Mouse (Mus musculus) midbrain, embryonic 11.5 days (tissue): ENCODE results near the gene Slc22a16. TPM values are rescaled to one million over a fixed set of nuclear protein-coding genes. Genes with fewer than 3 reads are reported as not detected.

Source experiments
- ATAC-seq: fragments of 200-750 bp; cut with Nextera tagmentation; 2 replicates; pipeline ENCODE4 v1.8.0; 2017; ENCODE audit warnings: moderate TSS enrichment, moderate library complexity; ENCODE audit not compliant: low FRiP score
- DNase-seq: peaks from one replicate; pipeline ENCODE4 v3.0.0; 2015; ENCODE audit warnings: low spot score; ENCODE audit errors: missing footprints
- H3K27ac ChIP-seq: fragments of 300-500 bp; sonication (generic); 2 replicates; pipeline ENCODE4 v1.5.1; 2014; ENCODE audit warnings: low read depth, low read length
- H3K27me3 ChIP-seq: fragments of 300-500 bp; sonication (generic); 2 replicates; pipeline ENCODE4 v1.6.1; 2014; ENCODE audit warnings: mild to moderate bottlenecking, low read length, moderate library complexity, mixed read lengths; ENCODE audit not compliant: control insufficient read depth, insufficient read depth
- H3K36me3 ChIP-seq: fragments of 300-500 bp; sonication (generic); 2 replicates; pipeline ENCODE4 v1.6.1; 2014; ENCODE audit warnings: mild to moderate bottlenecking, low read length, moderate library complexity, mixed read lengths; ENCODE audit not compliant: control insufficient read depth, insufficient read depth
- H3K4me1 ChIP-seq: fragments of 300-500 bp; sonication (generic); 2 replicates; pipeline ENCODE4 v1.6.1; 2014; ENCODE audit warnings: low read length; ENCODE audit not compliant: control insufficient read depth, insufficient read depth
- H3K4me2 ChIP-seq: fragments of 300-500 bp; sonication (generic); 2 replicates; pipeline ENCODE4 v1.6.1; 2014; ENCODE audit warnings: mild to moderate bottlenecking, moderate library complexity
- H3K4me3 ChIP-seq: fragments of 300-500 bp; sonication (generic); 2 replicates; pipeline ENCODE4 v1.5.1; 2014; ENCODE audit warnings: low read depth, low read length
- H3K9ac ChIP-seq: fragments of 300-500 bp; sonication (generic); 2 replicates; pipeline ENCODE4 v1.6.1; 2014; ENCODE audit warnings: low read length
- H3K9me3 ChIP-seq: fragments of 300-500 bp; sonication (generic); 2 replicates; pipeline ENCODE4 v1.6.1; 2016; ENCODE audit warnings: low read length; ENCODE audit not compliant: control insufficient read depth
- WGBS: fragments of 180-500 bp; shearing (Covaris S2); extraction: QIAGEN DNeasy Blood & Tissue Kit; methylation state at CpG from one replicate; pipeline ENCODE4 v1.1.7; 2014; 5-methylcytosine and 5-hydroxymethylcytosine counted together
- polyA plus RNA-seq: library from polyadenylated mRNA; unstranded; fragments of >200 nt; fragmentation: Nextera tagmentation; extraction: Ambion mirVana; gene quantifications from 2 replicates; pipeline ENCODE4 v1.2.1, GENCODE M21; 2014

The Slc22a16 gene
- polyA plus RNA-seq = not detected in 2 replicates

DNA sequence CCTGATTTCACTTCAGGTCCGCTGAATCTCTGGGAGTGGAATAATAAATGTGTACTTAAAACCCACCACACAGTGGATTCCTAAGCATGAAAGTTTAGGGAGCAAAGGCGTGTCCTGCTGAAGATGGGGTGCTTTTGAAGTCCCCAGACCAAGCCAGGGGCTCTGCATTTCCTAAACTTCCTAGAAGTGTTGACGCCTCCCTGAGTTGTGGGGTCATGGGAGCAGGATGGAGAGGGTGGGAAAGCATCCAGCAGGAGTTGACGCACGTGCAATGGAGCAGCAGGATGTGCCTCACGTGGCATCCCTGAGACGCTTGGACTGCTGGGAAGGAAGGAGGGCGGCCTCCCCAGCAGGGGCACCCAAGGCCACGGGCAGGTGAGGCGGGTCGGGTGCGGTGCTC is at the start of gene Slc22a16:
Gene Slc22a16, plus strand, starts transcription at position 301 of the 400 bp plus-strand sequence.
- H3K27me3 ChIP-seq = no peaks in the 10 kb centered on the region
- H3K4me2 ChIP-seq = no peak within 1 kb of the TSS
- H3K9ac ChIP-seq = no peak within 1 kb of the TSS
- H3K4me3 ChIP-seq = no peak within 1 kb of the TSS
- no peaks in the 10 kb centered on the region for H3K36me3 ChIP-seq
- no peak for DNase-seq
- no peak within 1 kb of the TSS for H3K27ac ChIP-seq
- no peaks in the 10 kb centered on the region for H3K4me1 ChIP-seq
- WGBS = 94% methylated on average over 12 of the region's 12 CpGs
- H3K9me3 ChIP-seq = no peaks in the 10 kb centered on the region
- no peak for ATAC-seq

DNA sequence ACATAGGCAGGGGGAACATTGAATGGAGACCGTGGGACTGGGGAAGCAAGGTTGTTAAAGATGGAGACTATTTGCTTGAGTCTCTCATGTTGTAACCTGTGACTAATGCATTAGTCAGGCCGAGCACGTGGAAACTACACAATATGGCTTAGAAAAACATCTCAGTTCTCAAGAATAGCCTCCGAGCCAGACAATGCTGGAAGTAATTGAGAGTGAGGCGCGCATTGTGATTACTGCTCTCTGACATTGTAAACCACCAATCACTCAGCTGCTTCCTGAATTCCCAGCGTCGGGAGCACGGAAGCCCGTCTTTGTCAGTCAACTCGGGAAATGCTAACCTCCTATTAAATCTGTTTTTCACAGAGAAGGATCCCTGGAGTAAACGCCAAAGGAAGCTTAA is 48.6 kb upstream of the Slc22a16 start:
- H3K9me3 ChIP-seq = no peaks in the 10 kb centered on the region

DNA sequence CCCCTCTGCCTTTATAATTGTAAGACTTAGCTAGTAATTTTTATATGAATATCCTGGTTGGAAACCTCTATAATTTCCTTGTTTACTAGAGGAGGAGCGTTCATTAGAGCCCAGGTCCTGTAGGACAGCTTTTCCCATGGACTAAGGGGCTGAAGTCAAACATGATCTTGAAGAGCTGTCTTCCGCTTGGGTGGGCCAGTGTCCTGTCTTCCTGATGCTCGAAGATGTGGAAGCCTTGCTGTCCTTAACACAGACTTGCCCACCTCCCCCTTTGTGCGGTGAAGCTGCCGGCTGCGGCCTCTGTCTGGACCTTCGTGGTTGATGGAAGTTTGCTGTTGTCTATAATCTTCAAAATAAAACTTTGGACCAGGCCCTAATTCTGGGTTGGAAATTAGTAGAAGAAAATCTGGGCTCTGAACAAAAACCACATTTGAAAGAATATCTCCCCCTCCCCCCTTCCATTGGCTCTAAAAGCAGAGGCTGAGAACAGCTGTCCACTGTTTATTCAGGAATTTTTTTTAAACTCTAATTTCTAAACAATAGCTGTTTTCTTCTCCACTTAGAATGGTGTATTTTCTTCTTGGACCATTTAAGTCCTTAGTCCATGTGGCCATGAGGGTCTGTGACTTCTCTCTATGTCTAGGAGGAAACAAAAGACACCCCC is 46.7 kb upstream of the Slc22a16 start:
- no peaks in the 10 kb centered on the region for H3K27me3 ChIP-seq
- no peak for DNase-seq
- H3K9me3 ChIP-seq = no peaks in the 10 kb centered on the region
- no peaks in the 10 kb centered on the region for H3K36me3 ChIP-seq
- H3K9ac ChIP-seq = no peak overlapping the region
- H3K4me3 ChIP-seq = no peak overlapping the region
- H3K4me1 ChIP-seq = peaks cover 6% of the 10 kb centered on the region; the same call in 1 of the 2 replicates
- H3K27ac ChIP-seq = no peak overlapping the region
- 74% methylated on average over 7 of the region's 7 CpGs for WGBS
- no peak for ATAC-seq
- H3K4me2 ChIP-seq = no peak overlapping the region

More for the DNA sequence above, 48.6 kb upstream of the Slc22a16 start:
- H3K4me1 ChIP-seq = peaks cover 7% of the 10 kb centered on the region; the same call in 1 of the 2 replicates
- peak; percentile 85 for DNase-seq
- peak; percentile 69 for ATAC-seq
- 14% methylated on average over 12 of the region's 12 CpGs for WGBS
- H3K4me2 ChIP-seq = peak overlapping the region; percentile 12; the same call in 1 of the 2 replicates
- no peaks in the 10 kb centered on the region for H3K27me3 ChIP-seq
- H3K9ac ChIP-seq = peak overlapping the region; percentile 41; the same call in 1 of the 2 replicates
- no peak overlapping the region for H3K4me3 ChIP-seq
- no peaks in the 10 kb centered on the region for H3K36me3 ChIP-seq
- H3K27ac ChIP-seq = 0 out of 2 replicates have a peak overlapping the region, but pooled peaks have one; percentile 7

DNA sequence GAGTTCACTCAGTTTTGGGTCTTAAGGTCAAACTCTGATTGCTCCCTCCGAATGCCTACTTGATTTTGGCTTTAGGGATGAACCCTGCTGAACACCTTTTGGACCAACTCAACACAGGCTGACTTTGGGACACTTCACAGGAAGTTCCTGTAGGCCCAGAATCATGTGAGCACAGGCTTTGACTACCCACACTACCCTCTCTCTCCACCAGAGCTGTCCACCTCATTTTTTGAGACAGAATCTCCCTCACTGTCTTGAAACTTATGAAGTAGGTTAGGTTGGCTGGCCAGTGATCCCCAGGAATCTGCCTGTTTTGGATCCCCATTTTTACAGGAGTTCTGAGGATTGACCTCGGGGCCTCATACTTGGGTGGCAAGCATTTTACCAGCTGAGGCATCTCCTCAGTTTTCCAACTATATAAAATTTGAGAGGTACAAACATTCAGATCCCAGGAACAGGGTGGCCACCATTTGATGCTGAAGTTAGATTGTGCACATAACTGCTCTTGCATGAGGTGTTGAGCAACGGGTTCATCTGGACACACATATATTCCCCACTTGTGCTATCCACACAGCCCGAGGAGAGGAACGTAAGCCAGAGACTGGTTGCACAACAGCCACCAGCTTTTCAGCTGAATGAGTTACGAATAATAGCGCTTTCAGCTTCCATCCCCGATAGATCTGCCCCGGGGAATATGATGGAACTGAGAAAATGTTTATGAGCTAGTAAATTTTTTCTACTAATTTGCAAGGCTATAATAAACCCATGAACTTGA is 45.9 kb upstream of the Slc22a16 start:
- Histone ChIP-seq H3K4me1 (peaks cover 6% of the 10 kb centered on the region; the same call in 1 of the 2 replicates), H3K27ac (no peak overlapping the region), H3K36me3 (no peaks in the 10 kb centered on the region), H3K9me3 (no peaks in the 10 kb centered on the region), H3K27me3 (no peaks in the 10 kb centered on the region), H3K4me3 (no peak overlapping the region), H3K9ac (no peak overlapping the region), H3K4me2 (no peak overlapping the region)
- ATAC-seq (no peak), DNase-seq (no peak)
- WGBS = 82% methylated on average over 9 of the region's 9 CpGs

DNA sequence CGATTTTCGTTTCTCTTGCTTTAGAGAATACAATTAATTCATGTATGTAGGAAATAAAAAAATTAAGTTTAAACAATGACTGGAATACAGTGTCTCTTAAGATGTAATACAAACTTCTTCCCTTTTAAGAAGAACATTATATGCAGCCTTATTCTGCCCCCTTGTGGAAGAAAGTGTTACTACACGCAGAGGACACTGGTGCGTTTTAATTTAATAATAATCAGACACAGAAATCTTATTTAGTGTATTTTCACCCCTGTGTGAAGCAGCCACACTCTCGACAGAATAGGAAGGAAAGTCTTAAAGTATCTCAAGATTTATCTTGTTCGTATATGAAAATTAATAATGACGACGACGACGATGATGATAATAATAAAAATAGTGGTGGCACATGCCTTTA is 45.1 kb upstream of the Slc22a16 start:
- Histone ChIP-seq H3K9ac (no peak overlapping the region), H3K4me3 (no peak overlapping the region), H3K27me3 (no peaks in the 10 kb centered on the region), H3K9me3 (no peaks in the 10 kb centered on the region), H3K36me3 (no peaks in the 10 kb centered on the region), H3K27ac (no peak overlapping the region), H3K4me1 (peaks cover 6% of the 10 kb centered on the region; the same call in 1 of the 2 replicates), H3K4me2 (no peak overlapping the region)
- ATAC-seq (no peak), DNase-seq (peak; percentile 94)
- WGBS = 35% methylated on average over 10 of the region's 10 CpGs

DNA sequence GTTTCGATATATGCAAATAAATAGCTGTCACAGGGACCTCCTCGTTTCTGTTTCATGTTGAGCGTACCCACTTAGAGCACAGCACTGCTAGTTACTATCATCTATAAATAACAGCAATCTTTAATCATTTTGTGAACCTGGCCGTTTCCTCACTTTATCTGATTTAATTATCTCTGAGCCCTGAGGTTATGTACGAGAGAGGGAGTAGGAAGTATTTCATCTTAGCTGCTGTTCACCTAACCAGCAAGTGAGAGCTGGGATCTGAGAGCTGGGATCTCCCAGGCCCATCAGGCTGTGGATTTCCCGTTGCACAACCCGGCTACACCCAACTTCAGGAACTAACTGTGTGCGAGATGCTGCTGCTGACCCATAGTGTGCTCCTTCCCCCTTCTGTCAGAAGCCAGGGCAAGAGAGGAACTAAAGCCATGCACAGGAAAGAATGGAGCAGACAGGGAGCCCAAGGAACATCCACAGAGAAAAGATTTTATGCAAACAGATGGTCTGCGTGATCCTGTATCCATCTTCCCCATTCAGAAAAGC is 44.5 kb upstream of the Slc22a16 start:
- Histone ChIP-seq H3K4me3 (no peak overlapping the region), H3K4me2 (no peak overlapping the region), H3K9me3 (no peaks in the 10 kb centered on the region), H3K9ac (peak overlapping the region; percentile 16; the same call in 1 of the 2 replicates), H3K36me3 (no peaks in the 10 kb centered on the region), H3K27ac (no peak overlapping the region), H3K4me1 (peaks cover 6% of the 10 kb centered on the region; the same call in 1 of the 2 replicates), H3K27me3 (no peaks in the 10 kb centered on the region)
- DNase-seq (no peak), ATAC-seq (no peak)
- 71% methylated on average over 9 of the region's 9 CpGs for WGBS

DNA sequence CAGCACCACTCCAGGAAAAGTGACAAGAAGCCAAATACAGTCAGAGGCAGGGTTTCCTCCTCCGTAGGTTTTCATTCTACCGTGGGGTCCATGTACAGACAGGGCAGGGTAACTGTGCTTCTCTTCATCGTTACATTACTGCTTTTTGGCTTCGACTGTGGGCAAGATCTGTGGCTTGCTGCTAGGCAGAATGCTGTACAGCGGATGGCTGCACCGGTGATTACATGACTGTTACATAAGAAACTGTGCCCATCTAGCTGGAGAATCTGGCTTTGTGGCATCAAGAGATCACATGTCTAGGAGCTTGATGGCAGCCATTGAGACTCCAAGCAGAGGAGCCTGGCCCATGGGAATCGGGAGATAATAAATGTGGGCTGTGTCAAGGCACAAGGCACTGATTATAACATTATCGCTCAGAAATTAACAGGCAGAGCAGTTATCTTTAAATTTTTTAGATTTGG is 43.8 kb upstream of the Slc22a16 start:
- 89% methylated on average over 8 of the region's 8 CpGs for WGBS

DNA sequence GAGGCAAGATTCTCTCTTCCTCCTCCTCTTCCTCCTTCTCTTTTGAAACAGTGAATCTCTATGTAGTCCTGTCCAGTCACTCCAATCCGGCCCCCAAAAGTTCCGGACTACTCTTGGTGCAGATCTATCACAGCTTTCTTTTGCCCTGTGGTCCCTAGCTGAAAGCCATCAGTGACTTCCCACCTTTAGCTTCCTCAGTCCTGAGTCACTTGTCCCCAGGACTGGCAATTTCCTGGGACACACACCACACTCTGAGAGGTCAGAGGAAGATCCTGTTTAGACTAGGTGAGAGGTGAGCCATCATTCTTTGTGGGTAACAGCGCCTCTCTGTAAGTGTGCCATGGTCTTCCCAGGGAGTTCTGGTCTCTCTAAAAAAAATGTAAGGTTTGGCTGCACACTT is 43.1 kb upstream of the Slc22a16 start:
- H3K27me3 ChIP-seq = no peaks in the 10 kb centered on the region
- H3K9me3 ChIP-seq = no peaks in the 10 kb centered on the region
- 80% methylated on average over 3 of the region's 3 CpGs for WGBS
- H3K4me1 ChIP-seq = peaks cover 2% of the 10 kb centered on the region; the same call in 1 of the 2 replicates
- H3K9ac ChIP-seq = no peak overlapping the region
- no peak overlapping the region for H3K4me3 ChIP-seq
- no peak overlapping the region for H3K4me2 ChIP-seq
- no peak overlapping the region for H3K27ac ChIP-seq
- no peaks in the 10 kb centered on the region for H3K36me3 ChIP-seq
- no peak for DNase-seq
- ATAC-seq = no peak

More for the DNA sequence above, 43.8 kb upstream of the Slc22a16 start:
- no peak for DNase-seq
- H3K36me3 ChIP-seq = no peaks in the 10 kb centered on the region
- H3K27ac ChIP-seq = no peak overlapping the region
- peaks cover 2% of the 10 kb centered on the region; the same call in 1 of the 2 replicates for H3K4me1 ChIP-seq
- H3K9ac ChIP-seq = peak overlapping the region; percentile 16; the same call in 1 of the 2 replicates
- H3K9me3 ChIP-seq = no peaks in the 10 kb centered on the region
- no peak overlapping the region for H3K4me2 ChIP-seq
- no peaks in the 10 kb centered on the region for H3K27me3 ChIP-seq
- ATAC-seq = no peak
- no peak overlapping the region for H3K4me3 ChIP-seq
